Mouse (Mus musculus): ENCODE data around the gene Ryr1. TPM values are rescaled to one million over a fixed set of nuclear protein-coding genes. Genes with fewer than 3 reads are reported as not detected.

Gene Ryr1
- polyA plus RNA-seq, 1 experiment from 2014 or later = 0.58 TPM

MicroRNA genes within 50 kb of the gene (microRNA counts, 519-probe panel; counts per million panel counts)
- 2,632 counts per million, percentile 72 among the panel's probes with 10 or more counts for microRNA mmu-miR-1963

Small RNA genes within 50 kb of the gene (microRNA-seq; reads per million reads assigned to microRNA genes)
- gene Gm44408 = not detected
- gene Mir1963 = not detected

Other genes starting within 250 kb of the Ryr1 start
- gene Capn12, start 243.8 kb downstream of the Ryr1 start, polyA plus RNA-seq (2015; fragmentation: Nextera tagmentation; extraction: Ambion mirVana) = 0.09 and 0.12 TPM in 2 replicates
- 130 and 137 TPM in 2 replicates for gene Actn4, start 162.8 kb downstream of the Ryr1 start, polyA plus RNA-seq (2015; fragmentation: Nextera tagmentation; extraction: Ambion mirVana)
- gene Eif3k, start 143.3 kb downstream of the Ryr1 start, polyA plus RNA-seq (2015; fragmentation: Nextera tagmentation; extraction: Ambion mirVana) = 195 and 205 TPM in 2 replicates
- 28.3 and 30.2 TPM in 2 replicates for gene Map4k1, start 143.1 kb downstream of the Ryr1 start, polyA plus RNA-seq (2015; fragmentation: Nextera tagmentation; extraction: Ambion mirVana)
- 1.2 and 1.4 TPM in 2 replicates for gene Rasgrp4, start 9.7 kb upstream of the Ryr1 start, polyA plus RNA-seq (2015; fragmentation: Nextera tagmentation; extraction: Ambion mirVana)
- 3.8 and 4.9 TPM in 2 replicates for gene Fam98c, start 31.1 kb upstream of the Ryr1 start, polyA plus RNA-seq (2015; fragmentation: Nextera tagmentation; extraction: Ambion mirVana)
- 0.09 TPM in 1 of 2 replicates, not detected in the other for gene Ggn, start 45.0 kb upstream of the Ryr1 start, polyA plus RNA-seq (2015; fragmentation: Nextera tagmentation; extraction: Ambion mirVana)
- gene Spred3, start 45.2 kb upstream of the Ryr1 start, polyA plus RNA-seq (2015; fragmentation: Nextera tagmentation; extraction: Ambion mirVana) = 0.19 and 0.25 TPM in 2 replicates
- gene Psmd8, start 55.5 kb upstream of the Ryr1 start, polyA plus RNA-seq (2015; fragmentation: Nextera tagmentation; extraction: Ambion mirVana) = 106 and 111 TPM in 2 replicates
- 0.15 and 0.35 TPM in 2 replicates for gene Catsperg1, start 88.9 kb upstream of the Ryr1 start, polyA plus RNA-seq (2015; fragmentation: Nextera tagmentation; extraction: Ambion mirVana)
- 1.4 and 1.5 TPM in 2 replicates for gene Kcnk6, start 107.3 kb upstream of the Ryr1 start, polyA plus RNA-seq (2015; fragmentation: Nextera tagmentation; extraction: Ambion mirVana)
- 40.3 and 43.0 TPM in 2 replicates for gene Yif1b, start 113.2 kb upstream of the Ryr1 start, polyA plus RNA-seq (2015; fragmentation: Nextera tagmentation; extraction: Ambion mirVana)
- gene 2200002D01Rik, start 123.3 kb upstream of the Ryr1 start, polyA plus RNA-seq (2015; fragmentation: Nextera tagmentation; extraction: Ambion mirVana) = 5.3 and 5.8 TPM in 2 replicates
- gene Spint2, start 156.7 kb upstream of the Ryr1 start, polyA plus RNA-seq (2015; fragmentation: Nextera tagmentation; extraction: Ambion mirVana) = 30.9 and 38.6 TPM in 2 replicates
- gene Ppp1r14a, start 164.1 kb upstream of the Ryr1 start, polyA plus RNA-seq (2015; fragmentation: Nextera tagmentation; extraction: Ambion mirVana) = 2.5 and 2.7 TPM in 2 replicates
- gene Dpf1, start 178.8 kb upstream of the Ryr1 start, polyA plus RNA-seq (2015; fragmentation: Nextera tagmentation; extraction: Ambion mirVana) = 1.2 and 1.5 TPM in 2 replicates

Data from liver, embryonic 16.5 days (tissue).